Mouse (Mus musculus) fibroblast of lung, adult 2 months (primary cell): Measurements from ENCODE around the gene Cstf3.

Experiments
- DNase-seq: peaks from one replicate; pipeline ENCODE4 v3.0.0-alpha.2; 2011; ENCODE audit warnings: low read depth

Gene Cstf3

DNA sequence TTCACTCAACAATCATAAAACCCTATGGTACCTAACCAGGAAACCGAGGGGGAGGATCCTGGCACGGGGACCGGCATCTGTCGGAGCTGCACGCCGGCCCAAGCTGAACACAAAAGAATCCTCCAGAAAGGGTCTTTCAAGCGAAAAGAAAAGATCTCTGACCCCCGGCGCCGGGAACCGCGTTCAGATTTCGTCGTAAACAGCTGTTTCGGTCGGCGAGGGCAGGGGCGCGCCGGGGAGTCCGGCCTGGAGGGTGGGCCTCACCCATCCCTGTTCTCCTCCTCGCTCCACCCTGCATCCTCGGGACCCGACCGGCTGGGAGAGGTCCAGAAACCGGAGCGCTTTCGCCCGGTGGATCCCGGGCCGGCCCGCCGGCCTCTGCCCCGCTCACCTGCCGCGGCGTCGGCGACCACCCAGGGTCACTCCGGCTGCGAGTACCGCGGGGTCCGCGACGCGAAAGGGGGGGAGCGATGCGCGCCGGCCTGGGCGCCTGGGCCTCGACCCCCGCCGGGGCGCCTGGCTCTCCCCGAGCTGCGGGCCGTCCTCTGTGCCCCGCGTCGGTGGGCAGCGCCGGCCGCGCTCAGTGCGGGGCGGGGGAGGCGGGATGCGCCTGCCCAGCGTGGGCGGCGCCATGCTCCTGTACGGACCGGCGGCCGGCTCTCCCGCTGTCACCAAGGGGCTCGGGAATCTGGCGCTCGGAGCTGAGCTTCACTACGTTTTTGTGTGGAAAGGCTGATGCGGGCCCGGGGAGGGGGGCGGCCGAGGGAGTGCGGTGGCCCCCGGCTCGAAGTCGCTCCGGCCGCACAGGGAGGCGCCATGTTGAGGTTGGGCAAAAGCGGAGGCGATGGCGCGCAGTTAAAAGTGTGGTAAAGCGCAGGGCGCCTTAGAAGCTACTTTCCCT lies 121.5 kb downstream of the Cstf3 start, which contains the start of gene Tcp11l1:
TSS of gene Tcp11l1 (minus strand) at position 585 of the 901 bp plus-strand sequence.
- DNase-seq: no peak

- DNase-seq: no peak
Measured at GRCm38 (mm10) chr2:104712486-104712809, 122.1 kb downstream of the Cstf3 start.

DNA sequence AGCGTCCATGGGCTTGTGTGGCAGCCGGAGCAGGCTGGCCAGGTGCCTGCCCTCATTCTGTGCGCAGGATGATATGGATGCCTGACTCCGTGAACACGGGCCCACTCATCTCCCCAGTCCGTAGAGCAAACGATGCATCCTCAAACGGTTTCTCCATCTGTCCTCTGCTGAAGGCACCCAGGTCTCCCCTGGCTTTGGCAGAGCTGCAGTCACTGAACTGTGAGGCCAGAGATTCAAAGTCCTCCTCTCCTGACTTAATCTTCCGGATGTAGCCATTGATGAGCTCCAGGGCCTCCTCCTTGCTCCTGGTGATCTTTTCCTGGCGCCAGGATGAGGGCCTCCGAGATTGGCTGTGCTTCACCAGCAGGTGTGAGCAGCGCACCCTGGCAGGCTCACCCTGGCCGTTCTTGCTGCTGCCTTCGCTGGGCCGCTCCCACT lies 124.0 kb downstream of the Cstf3 start:
- no peak for DNase-seq
